Comparison of ENCODE assay signal across 22 mouse cellular contexts in genomic region chr2:46883216-46883615, GRCm38 (mm10).
A peak's percentile ranks its signal among the peaks of the same experiment; 100 is the strongest.
DNase-seq lines count a peak whose midpoint lies in the region; ATAC-seq and TF ChIP-seq lines count a peak whose summit lies in the region.
"Had no signal": no experiment of that assay in that cellular context is flagged by ENCODE, and none has a peak within 500 bp of the region (broad histone marks: within the 10 kb centered on the region; RNA-seq: fewer than 3 reads in every experiment).

No protein-coding gene starts in this region.

- H3K9ac ChIP-seq in forebrain, postnatal 0 days, result no peak overlapping the region
- H3K9ac ChIP-seq: heart, embryonic 12.5 days; heart, embryonic 15.5 days; hindbrain, embryonic 13.5 days had no signal

- H3K36me3 ChIP-seq in forebrain, postnatal 0 days (ENCODE audit: insufficient read depth), result no peaks in the 10 kb centered on the region
- H3K36me3 ChIP-seq in forebrain, embryonic 10.5 days (replicated peaks), result no peaks in the 10 kb centered on the region
- H3K36me3 ChIP-seq: heart, embryonic 12.5 days; heart, embryonic 15.5 days; hindbrain, embryonic 10.5 days; hindbrain, embryonic 13.5 days had no signal

- no peaks in the 10 kb centered on the region for H3K4me1 ChIP-seq in forebrain, postnatal 0 days (ENCODE audit: insufficient read depth)
- no peaks in the 10 kb centered on the region for H3K4me1 ChIP-seq in forebrain, embryonic 10.5 days
- H3K4me1 ChIP-seq: heart, embryonic 12.5 days; heart, embryonic 15.5 days; hindbrain, embryonic 10.5 days; hindbrain, embryonic 13.5 days had no signal

- H3K4me2 ChIP-seq in forebrain, postnatal 0 days (ENCODE audit: low read depth), result no peak overlapping the region
- H3K4me2 ChIP-seq: heart, embryonic 12.5 days; heart, embryonic 15.5 days; hindbrain, embryonic 13.5 days had no signal

- no peak overlapping the region for H3K4me3 ChIP-seq in forebrain, postnatal 0 days (ENCODE audit: low read depth, low read length)
- H3K4me3 ChIP-seq in forebrain, embryonic 10.5 days, result no peak overlapping the region
- H3K4me3 ChIP-seq in layer of hippocampus, adult 2 months, result no peak overlapping the region
- H3K4me3 ChIP-seq: heart, embryonic 12.5 days; heart, embryonic 15.5 days; hindbrain, embryonic 10.5 days; hindbrain, embryonic 13.5 days had no signal

- peak; percentile 36; the same call in 1 of the 2 replicates for ATAC-seq in forebrain, postnatal 0 days
- ATAC-seq: activated CD4-positive, CD25-positive, alpha-beta regulatory T cell, adult 4 months; forebrain, embryonic 14.5 days; hindbrain, embryonic 16.5 days had no signal

- DNase-seq in forebrain, postnatal 0 days, result no peak
- no peak for DNase-seq in forebrain, embryonic 10.5 days (ENCODE audit: extremely low spot score, low spot score)
- DNase-seq in layer of hippocampus, adult 2 months (ENCODE audit: low spot score in 2 of 2), result peak; percentile 14 to 69
- DNase-seq in layer of hippocampus, adult 9-10 months (ENCODE audit: low spot score), result no peak
- DNase-seq in telencephalon, adult 2 months (ENCODE audit: low read depth, low spot score), result peak; percentile 19
- DNase-seq in adrenal gland, adult 2 months, result no peak
- DNase-seq: adrenal gland, postnatal 10 days; adrenal gland, postnatal 36 days; cerebellum, adult 11-12 months; cerebellum, adult 9-10 months; cerebellum, postnatal 14 days; gastrocnemius, postnatal 25 days; heart, adult 18-20 months; heart, postnatal 10 days; heart, postnatal 36 days had no signal

- WGBS in forebrain, postnatal 0 days, result 58% methylated on average over 2 of the region's 2 CpGs
- 80% methylated on average over 2 of the region's 2 CpGs for whole genome bisulfite sequencing in forebrain, embryonic 10.5 days

- no peaks in the 10 kb centered on the region for H3K9me3 ChIP-seq in forebrain, postnatal 0 days (ENCODE audit: low read length)
- H3K9me3 ChIP-seq in forebrain, embryonic 10.5 days, result no peaks in the 10 kb centered on the region
- H3K9me3 ChIP-seq: heart, embryonic 12.5 days; heart, embryonic 15.5 days; hindbrain, embryonic 10.5 days; hindbrain, embryonic 13.5 days had no signal

- no peaks in the 10 kb centered on the region for H3K27me3 ChIP-seq in forebrain, postnatal 0 days (ENCODE audit: insufficient read depth, low read length)
- no peaks in the 10 kb centered on the region for H3K27me3 ChIP-seq in forebrain, embryonic 10.5 days (ENCODE audit: poor library complexity, severe bottlenecking)
- H3K27me3 ChIP-seq: heart, embryonic 12.5 days; heart, embryonic 15.5 days; hindbrain, embryonic 13.5 days had no signal

- TF ChIP-seq CTCF in forebrain, postnatal 0 days (IDR thresholded peaks at IDR 0.05; ENCODE audit: low read depth), result no peak
- peak; percentile 35 for TF ChIP-seq CTCF in layer of hippocampus, adult 2 months (conservative IDR thresholded peaks at IDR 0.05)

- H3K27ac ChIP-seq in forebrain, postnatal 0 days (ENCODE audit: low read depth, low read length), result no peak overlapping the region
- no peak overlapping the region for H3K27ac ChIP-seq in forebrain, embryonic 10.5 days
- peak overlapping the region; percentile 84 for H3K27ac ChIP-seq in layer of hippocampus, adult 2 months
- H3K27ac ChIP-seq: heart, embryonic 15.5 days; hindbrain, embryonic 10.5 days; hindbrain, embryonic 13.5 days had no signal

Comparison
In these comparisons a context has a peak if more than half of its experiments do, and no peak if none do; other contexts are left out.
1. DNase-seq: peak in layer of hippocampus, adult 2 months (2 of 2) and telencephalon, adult 2 months (single experiment); none in forebrain, postnatal 0 days (single experiment), forebrain, embryonic 10.5 days (single experiment), layer of hippocampus, adult 9-10 months (single experiment) and adrenal gland, adult 2 months (single experiment).